Mouse (Mus musculus) C2C12 (cell line): ENCODE measurements around the gene Ropn1l.

ENCODE experiments used
- CTCF ChIP-seq: IDR thresholded peaks from one replicate; pipeline ENCODE4 v1.5.1; 2011; ENCODE audit not compliant: control insufficient read depth, insufficient read depth, insufficient read length
- MAX ChIP-seq: IDR thresholded peaks from one replicate; pipeline ENCODE4 v1.6.1; 2011; ENCODE audit warnings: mild to moderate bottlenecking, control low read depth

DNA sequence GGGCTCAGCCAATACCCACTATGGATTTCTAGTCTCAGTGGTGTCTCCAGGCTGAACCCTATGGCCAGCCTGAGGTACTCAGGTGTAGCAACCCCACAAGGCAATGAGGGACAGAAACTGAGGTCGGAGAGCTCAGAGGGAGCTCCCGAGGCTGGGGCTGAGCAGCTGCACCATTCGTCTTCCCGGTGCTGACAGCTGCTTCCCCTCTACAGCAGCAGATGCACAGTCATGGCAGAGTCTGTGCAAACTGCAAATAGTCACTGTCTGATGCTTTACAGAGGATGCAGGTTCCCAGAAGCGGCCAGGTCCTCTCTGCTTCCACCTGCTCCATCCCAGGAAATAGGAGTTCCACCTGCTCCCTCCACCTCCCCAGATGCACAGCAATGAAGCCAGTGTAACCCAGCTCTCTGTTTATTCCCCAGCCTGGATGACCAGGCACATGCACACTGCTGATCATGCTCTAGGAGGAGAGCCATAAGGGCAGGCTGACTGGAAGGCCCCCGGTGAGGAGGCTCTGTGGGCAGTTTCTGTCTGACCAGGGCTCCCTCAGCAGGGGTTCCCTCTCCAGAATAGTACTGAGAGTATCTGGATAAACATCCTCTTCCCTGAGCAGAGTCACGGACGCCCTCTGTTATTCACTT is 27.4 kb downstream of the Ropn1l start:
- no peak for TF ChIP-seq CTCF
- TF ChIP-seq MAX, result no peak
